Mouse (Mus musculus): ENCODE results near the gene Crct1.

Gene Crct1

DNA sequence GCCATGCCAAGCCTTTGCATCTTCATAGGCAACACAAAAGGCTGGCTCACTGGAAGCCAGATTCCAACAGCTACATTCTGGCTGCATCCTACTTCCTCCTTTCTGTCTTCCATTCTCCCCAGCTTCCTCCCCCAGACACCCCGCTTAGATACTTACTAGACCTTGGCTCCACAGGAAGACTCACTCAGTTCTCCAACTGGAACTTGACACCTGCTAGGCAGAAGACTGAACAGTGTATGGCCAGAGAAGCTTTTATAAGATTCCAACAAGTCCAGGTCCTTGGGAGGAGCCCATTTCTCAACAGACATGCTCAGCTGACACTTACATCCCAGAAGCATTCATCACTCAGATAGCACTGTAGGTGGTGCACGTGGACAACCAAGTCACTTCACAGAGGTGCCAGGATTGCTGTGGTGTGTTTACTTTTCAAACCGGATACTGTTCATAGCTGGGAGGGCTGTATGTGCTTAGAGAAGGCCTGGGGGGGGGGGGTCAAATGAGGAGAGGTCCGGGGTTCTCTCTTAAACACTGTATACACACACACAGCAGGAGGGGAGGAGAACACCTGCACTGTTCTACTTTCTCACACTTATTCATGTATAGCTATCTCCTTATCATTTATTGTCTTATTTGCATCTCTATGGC is at the start of gene Crct1:
Gene Crct1 (minus strand): TSS at position 228 of the 645 bp plus-strand sequence.
- no peak for DNase-seq

- DNase-seq, result no peak
Observed at GRCm38 (mm10) chr3:93052826-93053474, 37.5 kb upstream of the Crct1 start.

DNA sequence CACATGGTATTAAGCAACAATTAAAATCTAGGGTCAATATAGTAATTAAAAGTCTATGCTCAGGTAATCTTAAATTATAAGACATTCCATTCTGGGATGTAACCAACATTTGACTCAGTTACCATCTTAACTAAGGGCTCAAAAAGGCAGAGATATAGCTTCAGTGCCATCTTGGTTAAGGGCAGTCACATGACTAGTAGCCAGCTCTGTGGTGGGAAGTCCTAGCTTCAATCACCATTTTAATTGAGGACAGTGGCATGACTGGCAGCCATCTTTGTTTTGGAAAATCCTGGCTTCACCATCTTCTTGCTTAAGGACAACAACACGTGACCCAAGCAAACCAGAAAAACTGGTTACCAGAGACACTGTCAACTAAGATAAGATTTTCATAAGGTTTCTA is 34.7 kb upstream of the Crct1 start:
- no peak for DNase-seq

GRCm38 (mm10) chr3:93031450-93031849 is 16.0 kb upstream of the Crct1 start:
- DNase-seq, result no peak

DNA sequence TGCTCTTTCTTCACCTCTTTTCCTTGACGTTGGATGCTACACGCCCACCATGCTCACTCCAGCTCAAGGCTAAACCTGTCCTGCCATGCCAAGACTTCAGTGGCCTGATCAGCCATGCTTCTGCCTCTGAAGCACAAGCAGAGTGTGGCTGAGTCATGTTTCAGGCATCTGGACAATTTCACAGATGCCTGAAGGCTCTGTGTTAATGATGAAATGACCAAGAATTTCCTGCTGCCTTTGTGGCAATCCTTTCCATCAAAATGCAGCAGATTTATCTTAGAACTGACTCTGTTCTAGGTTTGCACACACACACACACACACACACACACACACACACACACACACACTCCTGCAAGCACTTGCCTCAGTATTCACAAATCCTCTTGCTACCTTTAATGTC is 10.0 kb upstream of the Crct1 start:
- DNase-seq, result no peak

DNA sequence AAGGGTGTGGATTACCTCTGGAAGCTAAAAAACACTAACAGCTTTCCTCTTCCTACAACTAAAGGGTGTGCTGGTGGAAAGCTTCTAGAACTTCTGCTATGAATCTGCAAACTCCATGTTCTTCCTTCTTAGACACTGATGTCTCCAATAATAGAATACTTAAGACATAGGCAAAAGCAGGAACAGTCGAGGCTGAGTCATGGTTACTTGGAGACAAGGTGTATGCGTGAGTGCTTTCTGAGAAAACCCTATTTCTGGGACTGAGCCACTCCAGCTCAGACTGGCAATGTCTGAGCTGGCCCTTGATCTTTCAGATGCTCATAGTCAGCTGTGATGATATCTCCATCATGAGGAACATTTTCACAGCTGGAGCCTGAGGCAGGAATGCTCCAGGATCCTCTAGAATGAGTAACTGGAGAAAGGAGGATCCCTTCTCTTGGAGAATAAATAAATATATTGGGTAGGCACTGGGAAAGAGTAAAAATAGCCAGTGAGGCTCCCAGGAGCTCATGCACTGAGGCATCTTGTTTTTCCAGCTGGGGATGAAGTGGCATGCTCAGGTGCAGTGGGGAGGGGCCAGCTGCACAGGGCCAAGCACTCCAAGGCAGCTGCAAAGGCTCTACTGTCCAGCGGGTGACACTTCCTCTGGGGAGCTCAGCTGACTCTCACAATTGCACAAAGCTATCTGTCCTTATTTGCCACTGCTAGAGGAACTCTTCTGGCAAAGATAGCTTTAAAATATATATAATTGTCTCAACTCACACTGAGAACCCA is 8.1 kb upstream of the Crct1 start:
- DNase-seq, result no peak

- no peak for DNase-seq
Observed at GRCm38 (mm10) chr3:93021171-93021570, 5.7 kb upstream of the Crct1 start.

DNA sequence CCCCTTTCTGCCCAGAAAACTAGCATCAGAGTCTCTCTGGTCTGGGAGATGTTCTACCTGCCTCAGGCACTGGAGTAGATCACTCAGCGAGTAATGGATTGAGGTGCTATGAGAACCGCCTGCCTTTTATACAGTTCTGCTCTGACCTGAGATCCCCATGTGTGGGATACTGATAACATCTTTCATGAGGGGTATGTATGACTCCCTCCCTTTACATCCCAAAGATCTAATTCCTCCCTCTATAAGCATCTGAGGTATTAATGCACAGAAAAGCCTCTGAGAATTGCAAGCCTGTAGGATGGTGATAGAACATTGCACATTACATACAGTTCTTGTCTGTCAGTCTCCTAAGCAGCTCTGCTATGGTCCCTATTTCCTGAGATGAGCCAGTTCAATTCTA is 3.5 kb upstream of the Crct1 start, which contains the start of gene Lce1m:
Gene Lce1m (minus strand): TSS at position 101 of the 400 bp plus-strand sequence.
- DNase-seq, result no peak

GRCm38 (mm10) chr3:93014871-93015270 is 616 bp downstream of the Crct1 start:
- DNase-seq, result no peak

DNA sequence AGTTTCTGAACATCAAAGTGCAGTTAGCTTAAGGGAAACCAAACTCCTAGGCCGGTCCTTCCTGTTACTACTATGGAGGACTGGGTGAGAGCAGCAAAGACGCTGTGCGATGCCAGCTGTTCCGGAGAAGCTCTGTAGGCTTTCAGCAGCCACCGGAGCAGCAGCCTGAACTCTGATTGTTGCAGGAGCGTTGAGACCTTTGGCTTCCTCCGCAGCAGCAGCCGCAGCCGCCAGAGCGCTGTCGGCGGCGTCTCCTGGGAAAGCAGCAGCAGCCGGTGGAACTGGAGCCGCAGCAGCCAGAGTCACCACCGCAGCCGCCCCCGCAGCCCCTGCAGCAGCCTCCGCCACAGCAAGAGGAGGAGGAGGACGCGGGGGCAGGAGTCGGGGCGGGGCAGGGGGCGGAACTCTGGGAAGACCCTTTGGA is 1.1 kb downstream of the Crct1 start:
- DNase-seq, result no peak

- DNase-seq, result no peak
Observed at GRCm38 (mm10) chr3:93002843-93003242, 12.6 kb downstream of the Crct1 start.

DNA sequence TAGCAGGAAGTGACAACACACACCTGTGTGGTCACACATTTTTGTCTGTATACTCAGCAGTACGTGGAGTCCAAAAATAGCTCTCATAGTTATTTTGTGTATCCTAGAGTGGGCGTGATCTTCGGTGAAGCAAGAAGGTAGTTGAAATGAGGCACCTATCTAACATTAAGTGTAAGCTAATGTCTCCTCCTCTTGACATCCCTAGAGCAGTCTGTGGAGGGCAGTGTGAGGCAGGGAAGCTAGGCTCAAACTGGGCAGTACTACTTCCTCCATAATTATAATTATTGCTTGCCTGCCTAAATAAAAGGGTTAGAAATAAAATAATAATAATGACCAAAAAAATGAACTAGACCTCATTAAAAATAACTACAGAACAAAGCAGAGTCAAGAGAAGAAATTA is 14.9 kb downstream of the Crct1 start:
- DNase-seq, result no peak

DNA sequence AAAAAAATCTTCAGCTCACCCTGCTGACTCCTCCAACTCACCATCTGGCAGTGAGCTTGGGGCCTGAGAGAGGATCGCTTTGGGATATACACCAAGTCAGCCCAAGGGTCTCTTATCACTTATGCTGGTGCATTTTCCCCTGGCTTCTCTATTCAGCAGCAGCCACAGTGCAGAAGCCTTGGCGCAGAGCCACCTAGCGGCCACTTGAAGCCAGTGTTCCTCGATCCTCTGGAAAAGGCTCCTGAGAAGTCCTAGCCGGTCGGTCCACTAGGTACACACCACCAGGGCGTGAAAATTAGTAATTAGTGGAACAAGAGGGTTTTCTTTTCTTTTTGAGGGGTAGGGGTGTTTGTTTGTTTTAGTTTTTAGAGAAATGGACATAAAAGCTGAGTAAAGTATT is 16.8 kb downstream of the Crct1 start:
- peak; percentile 8 for DNase-seq

DNA sequence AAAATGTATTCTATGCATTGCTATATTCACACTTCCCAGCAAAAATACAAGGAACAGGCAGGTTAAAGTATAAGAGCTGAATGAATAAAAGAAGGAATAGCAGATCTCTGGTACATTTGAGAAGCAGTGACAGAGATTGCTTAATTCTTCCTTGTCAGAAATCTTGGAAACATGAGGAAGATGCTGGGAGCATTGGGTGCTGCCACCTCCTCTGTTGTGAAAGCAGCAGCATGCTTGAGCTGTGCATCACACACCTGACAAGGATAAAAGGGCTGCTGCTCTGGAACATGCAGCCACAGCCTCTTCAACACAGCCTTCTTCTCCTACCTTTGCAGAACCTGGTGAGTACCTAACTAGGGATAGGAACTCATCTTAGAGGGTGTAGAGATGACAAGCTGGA is 23.6 kb downstream of the Crct1 start, which contains the start of gene Lce3f:
Gene Lce3f (plus strand): TSS at position 301 of the 400 bp plus-strand sequence.
- no peak for DNase-seq

GRCm38 (mm10) chr3:92978484-92978883 is 37.0 kb downstream of the Crct1 start:
- DNase-seq, result no peak

DNA sequence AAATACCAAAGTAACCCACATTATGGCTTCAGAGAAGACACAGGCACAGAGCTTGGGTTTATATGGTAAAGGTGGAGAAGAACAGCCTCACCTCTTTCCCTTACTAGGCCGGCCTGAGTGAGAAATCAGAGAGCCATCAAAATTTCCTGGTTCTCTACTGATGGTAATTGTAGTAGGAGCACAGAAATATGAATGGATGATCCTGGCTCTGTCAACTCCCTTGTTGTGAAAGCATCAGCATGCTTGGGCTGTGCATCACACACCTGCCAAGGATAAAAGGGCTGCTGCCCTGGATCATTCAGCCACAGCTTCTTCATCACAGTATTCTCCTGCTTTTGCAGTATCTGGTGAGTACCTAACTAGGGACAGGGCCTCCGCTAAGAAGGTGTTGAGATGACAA is 48.7 kb downstream of the Crct1 start, which contains the start of gene Lce3e:
Gene Lce3e (plus strand): TSS at position 301 of the 400 bp plus-strand sequence.
- DNase-seq, result no peak

All from cerebellum, adult 11-12 months (tissue).